Mouse (Mus musculus) adrenal gland, adult 18-20 months (tissue): ENCODE measurements around the gene Avpi1. TPM values are rescaled to one million over a fixed set of nuclear protein-coding genes. Genes with fewer than 3 reads are reported as not detected.
A peak's percentile ranks its signal among the peaks of the same experiment; 100 is the strongest.

Experiments
- DNase-seq, 2 experiments: peaks; one replicate each; pipeline ENCODE4 v3.0.0; 2021 to 2022; ENCODE audit warnings: low spot score in 2 of 2
- total RNA-seq, 2 experiments: library from RNA; stranded (reverse); gene quantifications; 1 replicate in 1 of 2; 2 replicates in 1 of 2; pipeline ENCODE4 v1.2.3; 2021

Avpi1 gene
- total RNA-seq, 2 experiments from 2014 or later = 81.8 to 108 TPM

GRCm38 (mm10) chr19:42145731-42146130 is 16.9 kb upstream of the Avpi1 start:
- no peak for DNase-seq

- no peak for DNase-seq
Measured at GRCm38 (mm10) chr19:42145210-42145609, 16.4 kb upstream of the Avpi1 start.

DNA sequence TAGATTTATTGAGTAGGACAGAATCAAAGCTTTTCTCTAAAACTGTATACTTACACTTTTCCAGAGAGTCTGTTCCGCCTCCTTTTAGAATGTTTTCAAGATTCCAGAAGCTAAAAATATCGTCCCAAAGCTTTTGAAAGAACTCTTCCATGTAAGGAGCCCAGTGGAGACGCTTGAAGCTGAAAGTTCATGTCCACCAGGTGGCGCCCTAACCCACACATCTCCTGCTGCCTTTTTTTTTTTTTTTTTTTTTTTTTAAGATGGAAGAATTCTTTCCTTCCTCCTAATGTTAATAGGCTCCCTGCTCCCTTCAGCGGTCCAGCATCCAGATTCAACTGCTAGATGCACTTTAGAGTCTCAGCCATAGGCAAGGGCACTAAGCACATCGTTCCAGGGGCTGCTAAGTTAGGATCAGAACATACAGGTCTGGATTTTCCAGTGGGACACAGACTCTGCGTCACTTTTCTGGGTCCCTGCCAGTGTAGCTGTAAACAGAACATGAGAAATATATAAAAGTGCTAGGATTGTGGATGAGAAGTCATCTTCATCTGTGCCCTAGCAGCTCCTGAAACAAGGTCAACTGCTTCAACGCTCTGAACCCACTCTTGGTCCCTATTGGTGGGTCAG is 15.8 kb upstream of the Avpi1 start:
- peak; percentile 79 to 85 for DNase-seq

DNA sequence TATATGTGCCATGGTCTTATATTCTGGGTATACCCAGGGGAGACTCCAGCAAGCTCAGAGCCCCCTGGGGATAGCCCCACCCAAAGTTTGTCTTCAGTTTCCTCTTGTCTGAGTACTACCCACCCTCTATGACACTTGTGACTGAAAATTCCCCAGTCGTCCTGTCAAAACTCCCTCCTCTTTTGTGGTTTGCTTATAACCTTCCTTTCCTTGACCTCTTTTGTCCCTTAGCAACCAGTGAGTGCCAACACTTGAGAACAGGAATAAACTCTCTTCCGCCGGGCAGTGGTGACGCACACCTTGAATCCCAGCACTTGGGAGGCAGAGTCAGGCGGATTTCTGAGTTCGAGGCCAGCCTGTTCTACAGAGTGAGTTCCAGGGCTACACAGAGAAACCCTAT is 15.2 kb upstream of the Avpi1 start:
- no peak for DNase-seq

GRCm38 (mm10) chr19:42142757-42143156 is 13.9 kb upstream of the Avpi1 start:
- DNase-seq = no peak

DNA sequence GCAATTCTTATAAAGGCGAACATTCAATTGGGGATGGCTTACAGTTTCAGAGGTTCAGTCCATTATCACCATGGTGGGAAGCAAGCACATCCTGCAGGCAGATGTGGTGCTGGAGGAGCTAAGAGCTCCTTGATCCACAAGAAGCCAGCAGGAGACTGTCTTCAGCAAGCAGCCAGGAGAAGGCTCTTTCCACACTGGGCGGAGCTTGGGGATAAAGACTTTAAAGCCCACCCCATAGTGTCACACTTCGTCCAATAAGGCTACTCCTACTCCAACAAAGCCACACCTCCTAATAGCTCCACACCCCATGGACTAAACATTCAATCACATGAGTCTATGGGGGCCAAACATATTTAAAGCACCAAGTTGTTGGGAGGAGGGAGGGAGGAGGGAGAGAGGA is 13.1 kb upstream of the Avpi1 start:
- DNase-seq = no peak

GRCm38 (mm10) chr19:42139724-42140517 is 11.1 kb upstream of the Avpi1 start:
- no peak for DNase-seq

DNA sequence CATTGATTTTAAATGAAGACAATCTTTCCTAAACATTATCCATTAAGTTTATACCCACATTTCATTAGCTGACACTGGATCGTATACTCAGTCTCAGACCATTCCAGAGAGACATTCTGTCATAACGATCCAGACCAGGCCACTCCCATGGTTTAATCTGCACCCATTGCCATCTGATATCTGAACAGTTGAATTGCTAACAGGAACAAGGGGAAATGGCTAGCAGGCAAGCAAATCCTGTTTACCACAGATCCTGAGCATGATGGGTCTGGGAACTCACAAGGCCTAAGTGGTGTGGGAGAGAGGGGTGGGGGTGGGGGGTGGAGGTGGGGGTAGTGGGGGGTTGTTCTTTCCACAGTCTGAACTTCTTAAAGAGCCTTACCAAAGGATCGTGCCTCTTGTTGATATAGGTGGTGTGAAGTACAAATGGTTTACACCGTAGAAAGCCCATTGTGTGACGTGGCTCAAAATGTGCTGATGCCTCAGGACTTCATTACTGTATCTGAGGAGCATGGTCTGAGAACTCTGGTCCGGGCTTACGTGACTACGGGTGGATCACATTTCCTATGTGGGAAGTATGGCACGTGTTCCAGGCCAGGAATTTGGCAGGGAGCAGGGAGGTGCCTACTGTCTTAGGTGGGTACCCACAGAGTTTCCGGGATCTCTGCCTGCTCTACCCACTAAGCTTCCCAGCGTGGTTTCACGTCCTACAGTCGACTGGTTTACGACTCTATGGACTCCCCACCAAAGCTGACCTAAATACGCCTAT is 9.8 kb upstream of the Avpi1 start:
- DNase-seq = no peak

DNA sequence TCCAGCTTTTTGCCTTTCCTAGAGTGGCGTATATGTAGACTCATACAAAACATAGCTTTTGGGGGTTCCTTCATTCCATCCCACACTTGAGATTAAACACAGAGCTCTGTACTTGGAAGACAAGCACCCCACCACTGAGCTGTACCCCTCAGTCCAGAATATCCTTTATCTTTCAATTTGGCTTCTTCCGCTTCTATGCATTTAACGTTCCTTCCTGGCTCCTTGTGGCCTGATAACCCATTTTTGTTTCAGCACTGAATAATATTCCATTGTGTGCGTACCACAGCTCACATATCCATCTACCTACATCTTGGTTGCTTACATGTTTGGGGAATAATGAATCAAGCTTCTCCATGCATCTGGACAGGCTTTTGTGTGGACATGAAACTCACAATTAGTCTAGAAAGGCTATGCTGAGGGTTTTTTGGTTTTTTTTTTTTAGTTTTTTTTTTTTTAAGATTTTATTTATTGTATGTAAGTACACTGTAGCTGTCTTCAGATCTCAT is 8.4 kb upstream of the Avpi1 start:
- no peak for DNase-seq

GRCm38 (mm10) chr19:42136126-42136525 is 7.3 kb upstream of the Avpi1 start:
- DNase-seq = no peak

DNA sequence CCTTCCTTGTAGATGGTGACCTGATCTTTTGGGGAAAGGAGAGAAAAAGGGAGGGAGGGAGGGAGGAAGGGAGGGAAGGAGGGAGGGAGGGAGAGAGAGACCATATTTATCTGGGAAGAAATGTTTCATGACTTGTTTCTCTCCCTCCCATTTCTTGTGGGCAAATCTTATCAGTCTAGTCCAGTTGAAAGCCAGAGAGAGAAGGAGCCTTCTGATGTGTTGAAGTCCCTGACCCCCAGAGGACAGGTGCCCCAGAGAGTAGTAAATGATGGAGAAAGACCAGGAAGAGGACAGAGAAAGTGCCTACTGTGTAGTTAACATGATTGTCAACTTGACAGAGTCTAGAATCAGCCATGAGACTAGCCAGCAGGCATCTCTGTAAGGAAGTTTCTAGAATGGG is 6.2 kb upstream of the Avpi1 start:
- no peak for DNase-seq

DNA sequence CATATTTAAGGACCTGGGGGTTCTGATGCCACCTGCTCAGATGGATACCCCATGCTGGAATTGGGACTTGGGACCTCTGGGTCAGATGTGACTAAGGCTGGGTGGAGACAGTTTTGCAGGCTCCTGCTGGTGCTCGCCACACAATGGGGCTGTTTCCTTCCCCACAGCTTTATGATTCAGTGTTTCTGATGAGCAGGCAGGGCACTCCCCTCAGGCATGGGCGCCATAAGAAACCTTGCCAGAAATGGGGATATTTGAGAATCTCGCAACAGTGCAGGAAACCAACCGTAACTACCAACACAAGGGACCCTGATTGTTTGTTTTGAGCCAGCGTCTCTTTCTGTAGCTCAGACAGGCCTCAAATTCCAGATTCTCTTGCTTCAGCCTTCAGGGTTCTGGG is 2.2 kb upstream of the Avpi1 start:
- DNase-seq = no peak

- no peak for DNase-seq
Measured at GRCm38 (mm10) chr19:42130294-42130606, 1.4 kb upstream of the Avpi1 start.

- no peak for DNase-seq
Measured at GRCm38 (mm10) chr19:42129509-42130293, 842 bp upstream of the Avpi1 start.

GRCm38 (mm10) chr19:42128052-42128740 is 663 bp downstream of the Avpi1 start:
- no peak for DNase-seq

- no peak for DNase-seq
Measured at GRCm38 (mm10) chr19:42127024-42127423, 1.8 kb downstream of the Avpi1 start.

GRCm38 (mm10) chr19:42126219-42126605 is 2.6 kb downstream of the Avpi1 start:
- DNase-seq = peak in 1 of 2 experiments; percentile 57

DNA sequence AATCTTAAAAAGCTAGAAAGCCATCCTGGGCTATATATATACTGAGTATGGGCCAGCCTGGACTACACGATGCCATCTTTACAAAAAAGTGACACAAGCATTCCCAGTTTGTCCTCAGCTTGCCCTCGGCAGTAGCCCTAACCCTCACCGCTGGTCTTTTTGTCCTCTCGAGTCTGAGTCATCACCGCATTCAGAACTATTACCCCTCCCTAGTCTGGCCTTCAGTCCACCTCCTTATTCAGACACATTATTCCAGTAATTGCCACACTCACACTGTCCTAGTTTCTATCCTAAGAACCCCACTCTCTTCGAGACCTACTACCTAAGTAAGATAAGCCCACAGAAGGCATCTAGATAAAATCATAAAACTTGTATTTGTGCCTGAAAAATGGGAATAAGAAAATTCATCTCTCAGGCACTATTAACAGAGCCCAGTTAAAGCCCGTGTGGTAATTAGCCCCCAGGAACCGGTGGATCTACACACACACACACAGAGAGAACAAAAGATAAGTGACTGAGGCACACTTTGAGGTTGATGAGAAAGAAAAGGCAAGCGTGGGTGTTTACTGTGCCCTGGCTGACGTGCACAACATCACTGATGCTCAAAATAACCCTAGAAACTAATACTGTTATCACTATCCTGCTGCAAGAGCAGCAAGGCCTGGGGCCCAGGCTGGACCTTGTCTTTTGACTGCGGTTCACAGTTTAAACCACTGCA is 3.2 kb downstream of the Avpi1 start:
- DNase-seq = no peak

GRCm38 (mm10) chr19:42124684-42125083 is 4.2 kb downstream of the Avpi1 start:
- DNase-seq = no peak

DNA sequence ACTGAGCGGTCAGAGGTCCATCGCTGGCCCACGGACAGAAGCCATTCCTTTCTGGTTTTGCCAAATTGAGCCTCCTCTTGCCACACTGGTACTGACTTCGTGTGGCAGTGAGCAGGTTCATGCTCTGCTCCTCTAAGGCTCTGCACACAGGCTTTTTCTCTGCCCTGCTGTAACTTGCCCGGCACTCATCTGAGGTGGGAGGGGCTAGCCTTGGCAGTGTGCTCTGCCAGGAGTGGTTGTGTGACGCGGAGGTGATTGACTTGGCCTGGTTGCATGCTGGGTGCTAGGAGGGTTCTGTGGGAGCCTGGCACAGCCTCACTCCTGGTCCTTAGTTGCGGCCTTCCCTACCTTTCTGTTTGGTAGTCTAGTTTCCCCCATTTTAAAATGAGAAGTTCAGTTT is 8.4 kb downstream of the Avpi1 start:
- DNase-seq = no peak
